Mouse (Mus musculus): ENCODE measurements around the gene Ier3. TPM values are rescaled to one million over a fixed set of nuclear protein-coding genes. Genes with fewer than 3 reads are reported as not detected.

Gene Ier3
- 6.7 and 7.1 TPM in 2 replicates for polyA plus RNA-seq (2015; fragmentation: Nextera tagmentation; extraction: Ambion mirVana)

- peak within 1 kb of the TSS; percentile 80 for H3K9ac ChIP-seq (replicated peaks)
- H3K9me3 ChIP-seq, result no peaks in the 10 kb centered on the region
- H3K36me3 ChIP-seq, result peaks cover 13% of the 10 kb centered on the region
- no peak for ATAC-seq
- WGBS, result under 1% methylated on average over 62 of the region's 62 CpGs
- peak within 1 kb of the TSS; percentile 66 for H3K4me3 ChIP-seq (replicated peaks)
- peaks cover 26% of the 10 kb centered on the region for H3K27me3 ChIP-seq
- H3K27ac ChIP-seq, result peak within 1 kb of the TSS; percentile 89
- peak within 1 kb of the TSS; percentile 87 for H3K4me2 ChIP-seq (replicated peaks)
- H3K4me1 ChIP-seq (replicated peaks), result peaks cover 33% of the 10 kb centered on the region
These were observed at the start of gene Ier3 for GRCm38 (mm10) chr17:35821439-35822430. Ier3 (plus strand) TSS chr17:35821684.

DNA sequence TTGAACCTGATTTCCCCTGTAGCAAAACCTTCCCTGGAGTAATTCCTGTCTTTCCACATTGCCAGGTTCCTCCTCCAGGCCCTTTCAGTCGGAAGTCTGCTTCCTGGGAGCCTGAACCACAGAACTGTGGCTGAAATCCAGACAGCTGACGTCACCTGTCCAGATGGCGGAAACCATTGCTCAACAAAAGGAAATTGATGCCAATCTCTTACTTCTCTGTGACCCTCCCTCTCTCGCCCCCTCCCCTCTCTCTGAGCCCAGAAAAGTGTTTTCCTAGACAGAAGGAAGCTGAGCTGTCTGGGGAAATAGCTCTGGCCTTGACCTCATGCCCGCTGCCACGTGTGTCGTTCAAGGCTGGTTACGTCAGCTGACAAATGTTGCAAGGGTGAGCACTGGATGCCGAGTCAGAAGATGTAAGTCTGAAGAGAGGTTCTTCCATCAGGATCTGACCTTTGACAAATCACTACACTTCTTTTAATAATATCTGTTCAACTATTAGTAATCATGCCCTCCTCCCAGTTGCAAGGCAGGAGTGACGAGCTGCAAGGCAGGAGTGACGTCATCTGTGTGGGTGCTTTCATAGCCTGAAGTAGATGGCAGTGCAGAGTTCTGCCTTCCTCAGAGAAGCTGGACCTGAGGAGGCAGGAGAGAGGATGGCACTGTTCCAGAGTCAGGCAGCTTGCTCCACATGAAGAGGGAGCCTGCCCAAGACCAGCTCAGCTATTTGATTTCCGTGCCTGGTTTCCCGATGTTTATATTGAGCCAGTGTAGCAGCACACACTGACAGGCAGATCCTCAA, 44.5 kb upstream of the Ier3 start:
- no peaks in the 10 kb centered on the region for H3K9me3 ChIP-seq
- no peak overlapping the region for H3K9ac ChIP-seq (replicated peaks)
- no peaks in the 10 kb centered on the region for H3K4me1 ChIP-seq (replicated peaks)
- no peaks in the 10 kb centered on the region for H3K36me3 ChIP-seq
- 73% methylated on average over 13 of the region's 13 CpGs for WGBS
- no peak overlapping the region for H3K4me2 ChIP-seq (replicated peaks)
- H3K4me3 ChIP-seq (replicated peaks), result no peak overlapping the region
- no peak for ATAC-seq
- H3K27ac ChIP-seq, result no peak overlapping the region
- H3K27me3 ChIP-seq, result no peaks in the 10 kb centered on the region

GRCm38 (mm10) chr17:35778965-35779364, 42.5 kb upstream of the Ier3 start:
- Histone ChIP-seq H3K4me1 (replicated peaks) (no peaks in the 10 kb centered on the region), H3K4me2 (replicated peaks) (no peak overlapping the region), H3K4me3 (replicated peaks) (no peak overlapping the region), H3K9ac (replicated peaks) (no peak overlapping the region), H3K9me3 (no peaks in the 10 kb centered on the region), H3K27ac (no peak overlapping the region), H3K36me3 (no peaks in the 10 kb centered on the region), H3K27me3 (no peaks in the 10 kb centered on the region)
- 86% methylated on average over 6 of the region's 6 CpGs for WGBS
- no peak for ATAC-seq

GRCm38 (mm10) chr17:35779466-35780205, 41.8 kb upstream of the Ier3 start:
- Histone ChIP-seq H3K4me1 (replicated peaks) (no peaks in the 10 kb centered on the region), H3K4me2 (replicated peaks) (no peak overlapping the region), H3K36me3 (no peaks in the 10 kb centered on the region), H3K27ac (no peak overlapping the region), H3K27me3 (no peaks in the 10 kb centered on the region), H3K9ac (replicated peaks) (no peak overlapping the region), H3K9me3 (no peaks in the 10 kb centered on the region), H3K4me3 (replicated peaks) (no peak overlapping the region)
- ATAC-seq, result no peak
- 69% methylated on average over 10 of the region's 10 CpGs for WGBS

GRCm38 (mm10) chr17:35780362-35780761, 41.1 kb upstream of the Ier3 start:
- no peak for ATAC-seq
- whole genome bisulfite sequencing, result 92% methylated on average over 7 of the region's 7 CpGs
- Histone ChIP-seq H3K27me3 (no peaks in the 10 kb centered on the region), H3K27ac (no peak overlapping the region), H3K9ac (replicated peaks) (no peak overlapping the region), H3K36me3 (no peaks in the 10 kb centered on the region), H3K9me3 (no peaks in the 10 kb centered on the region), H3K4me2 (replicated peaks) (no peak overlapping the region), H3K4me3 (replicated peaks) (no peak overlapping the region), H3K4me1 (replicated peaks) (no peaks in the 10 kb centered on the region)

DNA sequence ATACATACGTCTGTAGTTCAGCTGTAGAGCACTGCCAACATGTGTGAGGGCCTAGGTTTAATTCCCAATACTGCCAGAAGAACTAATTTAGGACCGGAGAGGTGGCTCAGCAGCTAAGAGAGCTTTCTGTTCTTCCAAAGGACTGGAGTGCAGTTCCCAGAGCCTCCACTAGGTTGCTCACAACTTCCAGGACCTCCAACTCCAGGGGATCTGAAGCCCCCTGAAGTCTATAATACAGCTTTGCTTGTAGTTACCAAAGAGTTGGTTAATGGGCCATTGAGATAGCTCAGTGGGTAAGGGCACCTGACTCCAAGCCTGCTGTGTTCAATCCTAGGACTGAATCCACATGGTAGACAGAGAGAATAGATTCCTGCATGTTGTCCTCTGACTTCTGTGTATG, 39.1 kb upstream of the Ier3 start:
- no peaks in the 10 kb centered on the region for H3K4me1 ChIP-seq (replicated peaks)
- no peak overlapping the region for H3K4me2 ChIP-seq (replicated peaks)
- no peaks in the 10 kb centered on the region for H3K36me3 ChIP-seq
- no peak overlapping the region for H3K27ac ChIP-seq
- H3K9me3 ChIP-seq, result no peaks in the 10 kb centered on the region
- H3K4me3 ChIP-seq (replicated peaks), result no peak overlapping the region
- 64% methylated on average over 2 of the region's 2 CpGs for WGBS
- no peak for ATAC-seq
- H3K9ac ChIP-seq (replicated peaks), result no peak overlapping the region
- H3K27me3 ChIP-seq, result no peaks in the 10 kb centered on the region

GRCm38 (mm10) chr17:35782924-35783323, 38.6 kb upstream of the Ier3 start:
- no peak for ATAC-seq
- Histone ChIP-seq H3K27me3 (no peaks in the 10 kb centered on the region), H3K4me1 (replicated peaks) (no peaks in the 10 kb centered on the region), H3K4me3 (replicated peaks) (no peak overlapping the region), H3K27ac (no peak overlapping the region), H3K9me3 (no peaks in the 10 kb centered on the region), H3K4me2 (replicated peaks) (no peak overlapping the region), H3K9ac (replicated peaks) (no peak overlapping the region), H3K36me3 (no peaks in the 10 kb centered on the region)
- WGBS, result 92% methylated on average over 5 of the region's 5 CpGs

GRCm38 (mm10) chr17:35783944-35784343, 37.5 kb upstream of the Ier3 start:
- no peak for ATAC-seq

DNA sequence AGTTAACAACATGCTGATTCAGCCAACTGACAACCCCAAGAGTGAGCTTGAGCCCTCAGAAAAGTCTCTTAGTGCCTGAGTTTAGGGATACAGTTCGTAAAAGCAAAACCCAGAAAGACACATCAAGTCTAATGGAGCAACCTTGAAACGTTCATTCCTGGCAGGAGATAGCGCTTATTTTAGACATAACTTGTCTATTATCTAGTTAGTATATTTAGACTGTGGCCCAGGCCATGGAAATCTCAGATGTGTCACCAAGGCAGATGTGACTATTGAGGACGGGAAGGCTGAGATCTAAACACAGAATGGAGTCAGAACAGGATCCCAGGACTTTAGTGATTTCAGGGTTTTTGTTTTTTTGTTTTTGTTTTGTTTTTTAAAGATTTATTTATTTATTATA, 36.3 kb upstream of the Ier3 start:
- no peaks in the 10 kb centered on the region for H3K27me3 ChIP-seq
- no peaks in the 10 kb centered on the region for H3K4me1 ChIP-seq (replicated peaks)
- H3K27ac ChIP-seq, result no peak overlapping the region
- ATAC-seq, result no peak
- H3K4me2 ChIP-seq (replicated peaks), result no peak overlapping the region
- H3K9ac ChIP-seq (replicated peaks), result no peak overlapping the region
- H3K4me3 ChIP-seq (replicated peaks), result no peak overlapping the region
- no peaks in the 10 kb centered on the region for H3K36me3 ChIP-seq
- H3K9me3 ChIP-seq, result no peaks in the 10 kb centered on the region
- 91% methylated on average over 4 of the region's 4 CpGs for WGBS

More at GRCm38 (mm10) chr17:35783944-35784343, 37.5 kb upstream of the Ier3 start:
- Histone ChIP-seq H3K4me2 (replicated peaks) (no peak overlapping the region), H3K4me1 (replicated peaks) (no peaks in the 10 kb centered on the region), H3K9ac (replicated peaks) (no peak overlapping the region), H3K9me3 (no peaks in the 10 kb centered on the region), H3K36me3 (no peaks in the 10 kb centered on the region), H3K27ac (no peak overlapping the region), H3K27me3 (no peaks in the 10 kb centered on the region), H3K4me3 (replicated peaks) (no peak overlapping the region)
- 84% methylated on average over 6 of the region's 6 CpGs for WGBS

DNA sequence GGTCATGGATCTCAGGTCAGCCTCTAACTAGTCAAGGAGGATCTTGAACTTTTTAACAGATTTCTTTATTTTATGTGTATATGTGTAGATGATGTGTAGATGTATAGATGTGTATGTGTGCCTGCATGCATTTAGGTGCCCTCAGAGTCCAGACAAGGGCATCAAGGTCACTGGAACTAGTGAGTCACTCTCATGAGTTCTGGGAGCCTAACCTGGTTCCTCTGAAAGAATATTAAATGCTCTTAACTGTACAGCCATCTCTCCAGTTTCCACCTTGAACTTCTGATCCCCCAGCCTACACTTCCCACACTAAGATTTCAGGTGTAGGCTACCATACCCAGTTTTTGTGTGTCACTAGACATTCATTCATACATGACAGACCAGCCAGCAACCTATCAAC, 34.0 kb upstream of the Ier3 start:
- Histone ChIP-seq H3K36me3 (no peaks in the 10 kb centered on the region), H3K9me3 (no peaks in the 10 kb centered on the region)

DNA sequence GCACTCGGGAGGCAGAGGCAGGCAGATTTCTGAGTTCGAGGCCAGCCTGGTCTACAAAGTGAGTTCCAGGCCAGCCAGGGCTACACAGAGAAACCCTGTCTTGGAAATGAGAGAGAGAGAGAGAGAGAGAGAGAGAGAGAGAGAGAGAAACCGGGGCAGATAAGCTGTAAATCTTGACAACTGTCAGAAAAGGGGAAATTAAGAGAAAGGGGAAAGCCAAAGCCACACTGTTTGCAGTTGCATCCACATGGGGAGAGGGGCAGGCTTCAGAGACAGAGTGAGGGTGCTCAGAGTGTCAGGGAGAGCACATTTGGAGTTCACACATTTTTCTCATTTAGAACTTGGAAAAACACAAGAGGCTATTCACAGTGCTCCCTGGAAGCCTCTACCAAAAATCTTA, 33.5 kb upstream of the Ier3 start:
- Histone ChIP-seq H3K4me2 (replicated peaks) (no peak overlapping the region), H3K9ac (replicated peaks) (no peak overlapping the region), H3K27ac (no peak overlapping the region), H3K27me3 (no peaks in the 10 kb centered on the region), H3K4me3 (replicated peaks) (no peak overlapping the region), H3K4me1 (replicated peaks) (no peaks in the 10 kb centered on the region), H3K36me3 (no peaks in the 10 kb centered on the region), H3K9me3 (no peaks in the 10 kb centered on the region)
- WGBS, result 89% methylated on average over 3 of the region's 3 CpGs
- ATAC-seq, result no peak

More for the DNA sequence above, 34.0 kb upstream of the Ier3 start:
- no peaks in the 10 kb centered on the region for H3K27me3 ChIP-seq
- H3K27ac ChIP-seq, result no peak overlapping the region
- no peak overlapping the region for H3K4me3 ChIP-seq (replicated peaks)
- ATAC-seq, result no peak
- H3K4me1 ChIP-seq (replicated peaks), result no peaks in the 10 kb centered on the region
- no peak overlapping the region for H3K9ac ChIP-seq (replicated peaks)
- H3K4me2 ChIP-seq (replicated peaks), result no peak overlapping the region
